Mouse (Mus musculus) kidney, postnatal 0 days (tissue): ENCODE data around the gene Mgat4e. TPM values are rescaled to one million over a fixed set of nuclear protein-coding genes. Genes with fewer than 3 reads are reported as not detected.

Experiments used
- ATAC-seq: fragments of 200-750 bp; cut with Nextera tagmentation; replicated peaks from 2 replicates; pipeline ENCODE4 v1.8.0; 2017; ENCODE audit warnings: low read depth, moderate number of reproducible peaks, moderate TSS enrichment, moderate library complexity; ENCODE audit not compliant: low FRiP score
- DNase-seq: peaks from one replicate; pipeline ENCODE4 v3.0.0-alpha.2; 2016; ENCODE audit warnings: low spot score
- H3K27ac ChIP-seq: fragments of 300-500 bp; sonication (generic); 2 replicates; pipeline ENCODE4 v1.5.1; 2014; ENCODE audit warnings: mild to moderate bottlenecking
- H3K27me3 ChIP-seq: fragments of 300-500 bp; sonication (generic); 2 replicates; pipeline ENCODE4 v1.6.1; 2014; ENCODE audit warnings: low read length, mixed read lengths; ENCODE audit not compliant: insufficient read depth
- H3K36me3 ChIP-seq: fragments of 300-500 bp; sonication (generic); 2 replicates; pipeline ENCODE4 v1.6.1; 2014; ENCODE audit warnings: low read length, mixed read lengths; ENCODE audit not compliant: insufficient read depth
- H3K4me1 ChIP-seq: fragments of 300-500 bp; sonication (generic); replicated peaks from 2 replicates; pipeline ENCODE4 v1.6.1; 2014; ENCODE audit warnings: antibody characterized with exemption, low read length, mixed read lengths; ENCODE audit not compliant: insufficient read depth
- H3K4me2 ChIP-seq: fragments of 300-500 bp; sonication (generic); 2 replicates; pipeline ENCODE4 v1.6.1; 2014; ENCODE audit warnings: mild to moderate bottlenecking, low read length, moderate library complexity, mixed read lengths
- H3K4me3 ChIP-seq: fragments of 300-500 bp; sonication (generic); replicated peaks from 2 replicates; pipeline ENCODE4 v1.5.1; 2014; ENCODE audit warnings: low read depth, low read length
- H3K9ac ChIP-seq: fragments of 300-500 bp; sonication (generic); 2 replicates; pipeline ENCODE4 v1.6.1; 2014; ENCODE audit warnings: low read depth, low read length
- H3K9me3 ChIP-seq: fragments of 300-500 bp; sonication (generic); replicated peaks from 2 replicates; pipeline ENCODE4 v1.6.1; 2016; ENCODE audit warnings: low read length, inconsistent platforms, mixed read lengths
- CTCF ChIP-seq: IDR thresholded peaks from 2 replicates; pipeline ENCODE4 v1.5.1; 2016; ENCODE audit warnings: antibody characterized with exemption, low read depth, mild to moderate bottlenecking, moderate library complexity
- WGBS: fragments of 180-500 bp; shearing (Covaris S2); extraction: QIAGEN DNeasy Blood & Tissue Kit; methylation state at CpG from one replicate; pipeline ENCODE4 v1.1.7; 2014; 5-methylcytosine and 5-hydroxymethylcytosine counted together
- polyA plus RNA-seq: library from polyadenylated mRNA; unstranded; fragments of >200 nt; fragmentation: Nextera tagmentation; extraction: Ambion mirVana; gene quantifications from 2 replicates; pipeline ENCODE4 v1.2.1, GENCODE M21; 2015

Gene Mgat4e
- polyA plus RNA-seq, 1 experiment from 2014 or later: not detected

DNA sequence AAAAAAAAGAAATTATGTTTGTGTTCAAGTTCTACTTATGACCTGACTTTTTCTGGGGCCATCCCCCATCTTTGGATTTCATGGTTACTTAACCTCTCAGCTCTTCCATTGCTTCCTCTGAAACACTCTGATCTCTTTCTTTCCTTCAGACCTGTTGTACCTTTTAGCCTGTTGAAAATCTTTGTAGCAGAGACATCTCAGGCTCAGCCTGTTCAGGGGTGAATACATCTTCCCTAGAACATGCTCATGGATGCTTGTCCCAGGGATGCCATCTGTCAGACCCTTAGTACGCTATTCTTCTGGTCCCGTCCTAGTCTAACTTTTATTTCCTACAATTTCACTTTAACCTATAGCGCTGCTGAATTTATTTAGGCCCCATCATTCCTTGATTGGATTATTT, 9.7 kb upstream of the Mgat4e start:
- Histone ChIP-seq H3K4me1 (peaks cover 12% of the 10 kb centered on the region), H3K27me3 (no peaks in the 10 kb centered on the region), H3K9ac (no peak overlapping the region), H3K9me3 (no peaks in the 10 kb centered on the region), H3K4me3 (no peak overlapping the region), H3K4me2 (peak overlapping the region; percentile 74; the same call in 1 of the 2 replicates), H3K27ac (peak overlapping the region; percentile 90), H3K36me3 (no peaks in the 10 kb centered on the region)
- no peak for TF ChIP-seq CTCF
- 79% methylated on average over 3 of the region's 3 CpGs for WGBS
- ATAC-seq: no peak
- no peak for DNase-seq

- Histone ChIP-seq H3K36me3 (no peaks in the 10 kb centered on the region), H3K27me3 (no peaks in the 10 kb centered on the region), H3K27ac (no peak overlapping the region), H3K9me3 (no peaks in the 10 kb centered on the region), H3K4me2 (no peak overlapping the region), H3K4me3 (no peak overlapping the region), H3K9ac (no peak overlapping the region), H3K4me1 (peaks cover 12% of the 10 kb centered on the region)
- TF ChIP-seq CTCF: no peak
- WGBS: 62% methylated on average over 5 of the region's 5 CpGs
- ATAC-seq (no peak), DNase-seq (no peak)
These were observed 9.0 kb upstream of the Mgat4e start for GRCm38 (mm10) chr1:134558511-134558910.

GRCm38 (mm10) chr1:134556671-134557218, 7.3 kb upstream of the Mgat4e start:
- peak overlapping the region; percentile 52 for H3K4me3 ChIP-seq
- H3K9me3 ChIP-seq: no peaks in the 10 kb centered on the region
- DNase-seq (peak; percentile 98), ATAC-seq (peak; percentile 96)
- H3K9ac ChIP-seq: peak overlapping the region; percentile 72
- H3K27ac ChIP-seq: peak overlapping the region; percentile 92
- TF ChIP-seq CTCF: no peak
- no peaks in the 10 kb centered on the region for H3K27me3 ChIP-seq
- H3K4me1 ChIP-seq: peaks cover 6% of the 10 kb centered on the region
- no peaks in the 10 kb centered on the region for H3K36me3 ChIP-seq
- WGBS: under 1% methylated on average over 35 of the region's 35 CpGs
- H3K4me2 ChIP-seq: peak overlapping the region; percentile 97

- no peak for TF ChIP-seq CTCF
- H3K9ac ChIP-seq: peak overlapping the region; percentile 72
- H3K36me3 ChIP-seq: no peaks in the 10 kb centered on the region
- ATAC-seq: peak; percentile 25
- no peaks in the 10 kb centered on the region for H3K27me3 ChIP-seq
- H3K4me2 ChIP-seq: peak overlapping the region; percentile 97
- peak overlapping the region; percentile 52 for H3K4me3 ChIP-seq
- no peaks in the 10 kb centered on the region for H3K9me3 ChIP-seq
- H3K4me1 ChIP-seq: peaks cover 6% of the 10 kb centered on the region
- peak; percentile 82 for DNase-seq
- WGBS: under 1% methylated on average over 45 of the region's 46 CpGs
- H3K27ac ChIP-seq: peak overlapping the region; percentile 92
These were observed 6.6 kb upstream of the Mgat4e start for GRCm38 (mm10) chr1:134555871-134556670.

DNA sequence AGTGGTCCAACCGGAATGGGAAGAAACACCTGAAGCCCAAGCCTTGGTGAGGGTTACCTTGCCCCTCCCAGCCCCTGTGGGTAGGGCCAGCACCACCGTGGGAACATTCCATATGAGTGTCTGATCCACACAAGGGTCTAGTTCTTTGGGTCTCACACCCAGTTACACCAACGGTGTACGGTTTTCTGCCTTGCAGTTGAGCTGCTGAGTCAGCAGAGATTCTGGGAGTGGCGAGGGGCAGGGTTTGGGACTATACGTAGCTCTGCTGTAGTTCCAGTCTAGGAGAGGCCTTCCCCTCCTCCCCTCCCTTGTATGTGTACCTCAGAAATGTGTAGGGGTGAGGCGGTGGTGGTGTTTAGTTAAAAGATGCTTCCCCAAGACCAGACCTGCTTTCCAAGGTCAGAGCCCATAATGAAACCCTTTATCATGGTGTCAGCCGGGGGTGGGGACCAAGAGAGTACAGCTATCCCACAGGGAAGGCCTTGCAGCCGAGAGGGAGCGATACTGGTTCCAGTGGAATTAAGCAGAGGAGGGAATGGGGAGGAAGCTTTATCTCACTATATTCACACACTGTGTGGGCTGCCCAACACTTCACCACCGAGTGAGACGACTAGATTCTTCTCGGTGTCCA, 5.9 kb upstream of the Mgat4e start:
- Histone ChIP-seq H3K27me3 (no peaks in the 10 kb centered on the region), H3K9ac (no peak overlapping the region), H3K36me3 (no peaks in the 10 kb centered on the region), H3K4me1 (peaks cover 6% of the 10 kb centered on the region), H3K27ac (peak overlapping the region; percentile 92), H3K4me3 (peak overlapping the region; percentile 52; the same call in 1 of the 2 replicates), H3K9me3 (no peaks in the 10 kb centered on the region), H3K4me2 (peak overlapping the region; percentile 97; the same call in 1 of the 2 replicates)
- WGBS: 15% methylated on average over 13 of the region's 13 CpGs
- TF ChIP-seq CTCF: no peak
- DNase-seq (peak; percentile 51), ATAC-seq (no peak; the same call in 1 of the 2 replicates)

- 56% methylated on average over 3 of the region's 3 CpGs for WGBS
- DNase-seq: no peak
These were observed 2.9 kb upstream of the Mgat4e start for GRCm38 (mm10) chr1:134552396-134552795.

More at GRCm38 (mm10) chr1:134552396-134552795, 2.9 kb upstream of the Mgat4e start:
- Histone ChIP-seq H3K4me3 (no peak overlapping the region), H3K9me3 (no peaks in the 10 kb centered on the region), H3K4me1 (peaks cover 6% of the 10 kb centered on the region), H3K27ac (no peak overlapping the region), H3K9ac (no peak overlapping the region), H3K4me2 (no peak overlapping the region), H3K27me3 (no peaks in the 10 kb centered on the region), H3K36me3 (no peaks in the 10 kb centered on the region)
- ATAC-seq: no peak
- no peak for TF ChIP-seq CTCF
